15 mouse cellular contexts compared by ENCODE assay signal in the genomic region with DNA sequence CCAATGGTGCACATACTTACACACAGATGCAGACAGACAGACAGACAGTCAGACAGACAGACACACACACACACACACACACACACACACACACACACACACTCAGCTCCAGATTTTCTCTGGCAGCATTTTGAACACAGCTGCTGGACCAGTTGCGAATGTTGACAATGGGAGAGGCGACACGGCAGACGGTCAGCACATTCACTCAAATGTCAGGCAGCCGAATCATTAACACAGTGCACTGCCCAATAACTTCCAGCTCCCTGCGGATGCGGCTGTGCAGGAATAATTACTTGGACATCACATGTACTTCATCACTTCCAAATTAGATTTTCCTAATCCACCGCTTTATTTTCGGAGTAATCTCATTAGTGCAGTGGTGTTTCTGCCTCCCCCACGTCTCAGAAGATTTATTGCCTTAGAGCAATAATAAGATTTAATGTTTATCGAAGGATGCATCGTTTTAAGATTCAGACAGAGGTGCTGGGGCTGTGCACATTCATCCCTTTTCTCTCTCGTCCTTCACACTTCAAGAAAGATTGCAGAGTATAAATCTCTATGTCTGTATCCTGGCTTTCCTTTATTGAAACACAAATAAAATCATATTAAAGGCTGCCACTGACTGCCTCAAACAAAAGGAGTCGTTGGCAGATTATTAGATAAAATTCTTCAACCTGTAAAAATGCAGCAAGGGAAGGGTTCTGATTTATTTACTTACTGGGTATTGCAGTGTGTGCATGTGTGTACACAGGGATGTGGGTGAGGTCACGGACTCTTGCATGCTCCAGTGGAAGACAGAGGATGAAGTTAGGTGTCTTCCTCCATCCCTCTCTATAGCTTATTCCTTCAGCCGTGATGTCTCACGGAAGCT.
A peak's percentile ranks its signal among the peaks of the same experiment; 100 is the strongest.
DNase-seq lines count a peak whose midpoint lies in the region; ATAC-seq and TF ChIP-seq lines count a peak whose summit lies in the region.
"Had no signal": no experiment of that assay in that cellular context is flagged by ENCODE, and none has a peak within 500 bp of the region (broad histone marks: within the 10 kb centered on the region; RNA-seq: fewer than 3 reads in every experiment).

No protein-coding gene starts in this region.

- intact Hi-C loops in gastrocnemius, adult 2 months (cut with DNase I), result no loop called here

- H3K27ac ChIP-seq in hindbrain, embryonic 10.5 days, result no peak overlapping the region
- H3K27ac ChIP-seq in midbrain, embryonic 13.5 days, result peak overlapping the region; percentile 85
- H3K27ac ChIP-seq in gastrocnemius, adult 2 months, result no peak overlapping the region
- H3K27ac ChIP-seq: limb, embryonic 10.5 days; macrophage had no signal

- H3K9ac ChIP-seq in midbrain, embryonic 13.5 days (replicated peaks), result peak overlapping the region; percentile 46

- H3K4me2 ChIP-seq in midbrain, embryonic 13.5 days (replicated peaks), result peak overlapping the region; percentile 36

- DNase-seq in MN1 (ENCODE audit: low spot score), result peak; percentile 7
- peak; percentile 44 for DNase-seq in Muller cell, postnatal 12 days (ENCODE audit: inconsistent ontology term)
- DNase-seq in hindbrain, embryonic 10.5 days (ENCODE audit: low spot score), result peak; percentile 10
- DNase-seq in gastrocnemius, adult 2 months, result no peak
- DNase-seq in layer of hippocampus, postnatal 25 days (ENCODE audit: extremely low spot score in 1 of 2, low spot score in 1 of 2), result no peak
- DNase-seq in gastrocnemius, adult 18-20 months (ENCODE audit: low spot score), result no peak
- DNase-seq in thymus, adult 18-20 months, result no peak
- DNase-seq: cerebellum, postnatal 36 days; heart, postnatal 14 days; kidney, adult 18-20 months; spleen, adult 18-20 months; thymus, adult 2 months had no signal

- no peaks in the 10 kb centered on the region for H3K4me1 ChIP-seq in hindbrain, embryonic 10.5 days (replicated peaks)
- H3K4me1 ChIP-seq in midbrain, embryonic 13.5 days (replicated peaks), result peaks cover 17% of the 10 kb centered on the region

- TF ChIP-seq CTCF in gastrocnemius, adult 2 months (IDR thresholded peaks at IDR 0.05), result no peak

- 75% methylated on average over 17 of the region's 17 CpGs for WGBS in hindbrain, embryonic 10.5 days
- 34% methylated on average over 17 of the region's 17 CpGs for WGBS in midbrain, embryonic 13.5 days

- H3K9me3 ChIP-seq in hindbrain, embryonic 10.5 days, result no peaks in the 10 kb centered on the region
- H3K9me3 ChIP-seq in midbrain, embryonic 13.5 days, result no peaks in the 10 kb centered on the region
- H3K9me3 ChIP-seq: limb, embryonic 10.5 days had no signal

- H3K36me3 ChIP-seq in hindbrain, embryonic 10.5 days, result no peaks in the 10 kb centered on the region
- no peaks in the 10 kb centered on the region for H3K36me3 ChIP-seq in midbrain, embryonic 13.5 days
- H3K36me3 ChIP-seq: limb, embryonic 10.5 days had no signal

- ATAC-seq in midbrain, embryonic 13.5 days, result peak; percentile 85

- H3K27me3 ChIP-seq in hindbrain, embryonic 10.5 days (ENCODE audit: insufficient read depth, poor library complexity, severe bottlenecking), result no peaks in the 10 kb centered on the region
- H3K27me3 ChIP-seq in midbrain, embryonic 13.5 days, result no peaks in the 10 kb centered on the region

- no peak overlapping the region for H3K4me3 ChIP-seq in hindbrain, embryonic 10.5 days
- no peak overlapping the region for H3K4me3 ChIP-seq in midbrain, embryonic 13.5 days (replicated peaks)
- H3K4me3 ChIP-seq in gastrocnemius, adult 2 months, result no peak overlapping the region
- H3K4me3 ChIP-seq: limb, embryonic 10.5 days had no signal

Comparison
In these comparisons a context has a peak if more than half of its experiments do, and no peak if none do; other contexts are left out.
1. DNase-seq: peak in MN1 (single experiment), Muller cell, postnatal 12 days (single experiment) and hindbrain, embryonic 10.5 days (single experiment); none in gastrocnemius, adult 2 months (single experiment), layer of hippocampus, postnatal 25 days (0 of 2), gastrocnemius, adult 18-20 months (single experiment) and thymus, adult 18-20 months (0 of 2).